Mouse (Mus musculus) forebrain, embryonic 14.5 days (tissue): ENCODE data around the gene Nelfb. TPM values are rescaled to one million over a fixed set of nuclear protein-coding genes. Genes with fewer than 3 reads are reported as not detected.

Source experiments
- ATAC-seq: fragments of 200-750 bp; cut with Nextera tagmentation; 2 replicates; pipeline ENCODE4 v1.8.0; 2017; ENCODE audit warnings: mild to moderate bottlenecking, moderate library complexity
- DNase-seq: peaks from one replicate; pipeline ENCODE4 v3.0.0-alpha.2; 2015; ENCODE audit warnings: low spot score
- H3K27ac ChIP-seq: fragments of 300-500 bp; sonication (generic); 2 replicates; pipeline ENCODE4 v1.5.1; 2014; ENCODE audit warnings: low read depth, mild to moderate bottlenecking, control low read depth, low read length, moderate library complexity
- H3K27me3 ChIP-seq: fragments of 300-500 bp; sonication (generic); replicated peaks from 2 replicates; pipeline ENCODE4 v1.6.1; 2014; ENCODE audit warnings: low read length, control low read depth, mixed read lengths; ENCODE audit not compliant: control insufficient read depth, insufficient read depth
- H3K36me3 ChIP-seq: fragments of 300-500 bp; sonication (generic); 2 replicates; pipeline ENCODE4 v1.6.1; 2014; ENCODE audit warnings: low read length, control low read depth; ENCODE audit not compliant: control insufficient read depth, insufficient read depth
- H3K4me1 ChIP-seq: fragments of 300-500 bp; sonication (generic); 2 replicates; pipeline ENCODE4 v1.6.1; 2014; ENCODE audit warnings: antibody characterized with exemption, low read length, control low read depth; ENCODE audit not compliant: control insufficient read depth, insufficient read depth
- H3K4me2 ChIP-seq: fragments of 300-500 bp; sonication (generic); 2 replicates; pipeline ENCODE4 v1.6.1; 2014; ENCODE audit warnings: mild to moderate bottlenecking, control low read depth, low read length
- H3K4me3 ChIP-seq: fragments of 300-500 bp; sonication (generic); 2 replicates; pipeline ENCODE4 v1.5.1; 2014; ENCODE audit warnings: low read depth, low read length, control low read depth
- H3K9ac ChIP-seq: fragments of 300-500 bp; sonication (generic); 2 replicates; pipeline ENCODE4 v1.6.1; 2014; ENCODE audit warnings: mild to moderate bottlenecking, low read length, control low read depth, moderate library complexity
- H3K9me3 ChIP-seq: fragments of 300-500 bp; sonication (generic); replicated peaks from 2 replicates; pipeline ENCODE4 v1.6.1; 2016; ENCODE audit warnings: low read length, control low read depth, mixed read lengths; ENCODE audit not compliant: control insufficient read depth
- WGBS: fragments of 180-500 bp; shearing (Covaris S2); extraction: QIAGEN DNeasy Blood & Tissue Kit; methylation state at CpG from one replicate; pipeline ENCODE4 v1.1.7; 2014; 5-methylcytosine and 5-hydroxymethylcytosine counted together
- polyA plus RNA-seq: library from polyadenylated mRNA; unstranded; fragments of >200 nt; fragmentation: Nextera tagmentation; extraction: Ambion mirVana; gene quantifications from 2 replicates; pipeline ENCODE4 v1.2.1, GENCODE M21; 2014

The Nelfb gene
- polyA plus RNA-seq, 1 experiment from 2014 or later = 68.8 TPM

DNA sequence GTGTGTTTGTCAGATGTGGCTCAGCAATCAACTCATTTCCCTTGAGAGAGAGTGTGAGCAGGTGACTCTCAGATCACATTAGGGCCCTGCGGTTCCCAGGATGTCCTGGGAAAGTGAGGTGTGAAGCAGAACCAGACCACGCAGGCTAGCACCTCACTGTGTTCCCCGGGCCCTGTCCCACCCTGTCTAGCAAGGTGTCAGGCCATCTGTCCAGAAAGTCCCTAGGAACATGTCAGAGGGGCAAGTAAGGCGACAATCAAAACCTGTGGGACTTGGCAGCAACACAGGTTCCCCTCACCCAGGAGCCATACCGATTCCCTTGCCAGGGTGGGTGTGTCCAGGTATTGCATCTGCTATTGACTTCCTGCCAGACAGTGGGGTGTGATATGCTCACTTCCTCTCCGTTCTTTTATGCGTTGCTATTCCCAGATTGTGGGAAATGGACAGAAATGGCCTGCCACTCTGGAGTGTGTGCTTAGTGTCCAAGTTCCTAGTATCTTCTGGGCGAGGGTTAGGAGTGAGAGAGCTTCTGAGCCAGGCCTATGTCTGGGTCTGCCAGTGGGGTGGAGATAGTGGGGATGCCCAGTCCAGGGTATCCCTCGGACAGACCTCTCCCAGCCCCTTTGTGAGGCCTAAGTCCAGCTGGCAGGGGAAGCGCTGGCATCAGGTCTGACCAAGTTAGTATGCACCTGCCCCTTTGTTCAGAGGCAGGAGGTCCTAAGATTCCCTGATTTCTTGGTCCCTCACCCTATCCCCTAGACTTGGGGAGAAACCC, 40.8 kb downstream of the Nelfb start:
- Histone ChIP-seq H3K4me1 (peaks cover 23% of the 10 kb centered on the region), H3K27me3 (no peaks in the 10 kb centered on the region), H3K4me3 (no peak overlapping the region), H3K36me3 (no peaks in the 10 kb centered on the region), H3K27ac (peak overlapping the region; percentile 52; the same call in 1 of the 2 replicates), H3K9me3 (no peaks in the 10 kb centered on the region), H3K4me2 (no peak overlapping the region), H3K9ac (no peak overlapping the region)
- DNase-seq (peak; percentile 51), ATAC-seq (no peak)
- 61% methylated on average over 10 of the region's 10 CpGs for WGBS

DNA sequence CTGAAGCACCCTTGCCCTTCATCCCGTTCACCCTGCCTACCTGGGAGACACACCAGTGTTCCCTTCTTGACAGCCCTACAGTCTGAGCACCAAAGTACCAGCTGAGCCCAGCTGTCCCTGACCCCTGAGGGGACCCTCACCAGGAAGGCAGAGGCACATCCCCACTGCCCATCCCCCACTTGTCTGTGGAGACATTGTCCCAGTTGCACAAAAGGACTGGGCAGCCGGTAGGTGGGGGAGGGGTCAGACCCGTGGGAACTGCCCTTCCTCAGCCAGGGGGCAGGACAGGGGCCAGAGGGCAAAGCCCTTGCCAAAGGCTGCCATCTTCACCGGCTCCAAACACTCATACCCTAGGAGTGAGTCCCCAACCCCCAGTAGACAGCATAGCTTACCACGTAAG, 41.5 kb downstream of the Nelfb start:
- Histone ChIP-seq H3K9ac (no peak overlapping the region), H3K27ac (peak overlapping the region; percentile 52; the same call in 1 of the 2 replicates), H3K4me1 (peaks cover 23% of the 10 kb centered on the region), H3K27me3 (no peaks in the 10 kb centered on the region), H3K36me3 (no peaks in the 10 kb centered on the region), H3K4me2 (no peak overlapping the region), H3K4me3 (no peak overlapping the region), H3K9me3 (no peaks in the 10 kb centered on the region)
- ATAC-seq = no peak
- DNase-seq = no peak
- WGBS = 18% methylated on average over 5 of the region's 5 CpGs

DNA sequence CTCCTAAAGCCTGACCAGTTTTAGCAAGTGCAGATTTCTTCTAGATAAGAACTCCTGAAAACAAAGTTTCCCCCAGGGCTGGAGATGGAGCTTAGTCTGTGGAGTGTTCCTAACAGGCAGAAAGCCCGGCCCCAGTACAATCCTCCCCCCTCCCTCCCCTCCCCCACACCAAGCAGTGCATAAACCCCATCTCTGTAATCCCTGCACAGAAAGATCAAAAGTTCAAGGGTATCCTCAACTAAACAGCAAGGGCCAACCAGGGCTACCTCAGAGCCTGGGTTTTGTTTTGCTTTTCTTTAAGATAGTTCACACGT, 42.7 kb downstream of the Nelfb start:
- no peak for DNase-seq
- Histone ChIP-seq H3K4me1 (peaks cover 28% of the 10 kb centered on the region), H3K27me3 (no peaks in the 10 kb centered on the region), H3K4me2 (peak overlapping the region; percentile 91), H3K27ac (peak overlapping the region; percentile 83), H3K4me3 (peak overlapping the region; percentile 44), H3K9me3 (no peaks in the 10 kb centered on the region), H3K9ac (peak overlapping the region; percentile 72), H3K36me3 (no peaks in the 10 kb centered on the region)
- 2% methylated on average over 2 of the region's 2 CpGs for WGBS
- ATAC-seq = no peak

- H3K27me3 ChIP-seq = no peaks in the 10 kb centered on the region
- H3K9me3 ChIP-seq = no peaks in the 10 kb centered on the region
- peak overlapping the region; percentile 91 for H3K4me2 ChIP-seq
- peak overlapping the region; percentile 83 for H3K27ac ChIP-seq
- no peaks in the 10 kb centered on the region for H3K36me3 ChIP-seq
- peaks cover 33% of the 10 kb centered on the region for H3K4me1 ChIP-seq
- H3K4me3 ChIP-seq = peak overlapping the region; percentile 44
- ATAC-seq (peak; percentile 80), DNase-seq (peak; percentile 83)
- 1% methylated on average over 40 of the region's 41 CpGs for WGBS
- peak overlapping the region; percentile 72 for H3K9ac ChIP-seq
These were observed 43.2 kb downstream of the Nelfb start for GRCm38 (mm10) chr2:25167919-25168664.

- Histone ChIP-seq H3K9me3 (no peaks in the 10 kb centered on the region), H3K27me3 (no peaks in the 10 kb centered on the region), H3K9ac (peak overlapping the region; percentile 72), H3K36me3 (no peaks in the 10 kb centered on the region), H3K4me1 (peaks cover 33% of the 10 kb centered on the region), H3K4me2 (peak overlapping the region; percentile 91), H3K27ac (peak overlapping the region; percentile 83), H3K4me3 (peak overlapping the region; percentile 44)
- no peak for DNase-seq
- WGBS = 9% methylated on average over 4 of the region's 4 CpGs
- ATAC-seq = peak; percentile 18; the same call in 1 of the 2 replicates
These were observed 43.8 kb downstream of the Nelfb start for GRCm38 (mm10) chr2:25167481-25167880.

GRCm38 (mm10) chr2:25157655-25158054, 53.6 kb downstream of the Nelfb start:
- no peaks in the 10 kb centered on the region for H3K36me3 ChIP-seq
- no peak overlapping the region for H3K9ac ChIP-seq
- WGBS = 46% methylated on average over 2 of the region's 2 CpGs
- no peaks in the 10 kb centered on the region for H3K9me3 ChIP-seq
- H3K27me3 ChIP-seq = no peaks in the 10 kb centered on the region
- DNase-seq (peak; percentile 77), ATAC-seq (no peak)
- no peak overlapping the region for H3K27ac ChIP-seq
- no peak overlapping the region for H3K4me2 ChIP-seq
- no peaks in the 10 kb centered on the region for H3K4me1 ChIP-seq
- H3K4me3 ChIP-seq = no peak overlapping the region

DNA sequence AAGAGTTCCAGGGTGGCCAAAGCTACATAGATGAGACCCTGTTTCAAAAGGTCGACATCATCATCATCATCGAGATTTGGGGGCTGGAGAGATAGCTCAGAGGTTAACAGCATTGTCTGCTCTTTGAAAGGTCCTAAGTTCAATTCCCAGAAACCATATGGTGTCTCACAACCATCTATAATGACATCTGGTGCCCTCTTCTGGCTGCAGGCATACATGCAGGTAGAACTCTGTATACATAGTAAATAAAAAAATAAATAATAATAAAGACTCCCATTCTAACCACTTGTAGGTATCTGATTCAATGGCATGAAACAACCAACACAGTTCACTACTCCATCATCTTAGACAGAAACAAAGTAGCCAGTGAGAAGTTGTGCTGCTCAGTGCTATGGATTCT, 54.3 kb downstream of the Nelfb start:
- WGBS = 53% methylated on average over 2 of the region's 2 CpGs
- DNase-seq (no peak), ATAC-seq (no peak)
- Histone ChIP-seq H3K27ac (no peak overlapping the region), H3K36me3 (no peaks in the 10 kb centered on the region), H3K4me3 (no peak overlapping the region), H3K9me3 (no peaks in the 10 kb centered on the region), H3K27me3 (no peaks in the 10 kb centered on the region), H3K4me2 (no peak overlapping the region), H3K9ac (no peak overlapping the region), H3K4me1 (no peaks in the 10 kb centered on the region)

DNA sequence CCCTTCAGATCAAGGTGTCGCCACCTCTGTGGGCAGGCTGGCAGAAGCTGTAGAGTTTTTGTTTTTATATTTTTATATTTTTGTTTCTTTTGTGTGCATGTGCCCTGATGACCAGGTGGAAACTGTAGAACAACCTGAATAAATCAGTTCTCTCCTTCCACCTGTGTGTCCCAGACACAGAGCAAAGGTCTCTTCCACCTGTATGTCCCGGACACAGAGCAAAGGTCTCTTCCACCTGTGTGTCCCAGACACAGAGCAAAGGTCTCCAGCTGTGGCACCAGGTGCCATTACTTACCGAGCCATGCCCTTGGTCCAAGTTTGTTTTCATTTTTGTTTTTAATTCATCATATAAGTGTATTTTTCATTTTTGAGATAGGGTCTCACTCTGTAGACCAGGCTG, 55.1 kb downstream of the Nelfb start:
- ATAC-seq (no peak), DNase-seq (no peak)
- 96% methylated on average over 3 of the region's 3 CpGs for WGBS

More for the DNA sequence above, 55.1 kb downstream of the Nelfb start:
- Histone ChIP-seq H3K9me3 (no peaks in the 10 kb centered on the region), H3K27me3 (no peaks in the 10 kb centered on the region), H3K4me1 (no peaks in the 10 kb centered on the region), H3K9ac (no peak overlapping the region), H3K36me3 (no peaks in the 10 kb centered on the region), H3K4me2 (no peak overlapping the region), H3K4me3 (no peak overlapping the region), H3K27ac (no peak overlapping the region)
